Mouse (Mus musculus): Measurements from ENCODE around the gene Cdv3.
A peak's percentile ranks its signal among the peaks of the same experiment; 100 is the strongest.

Cdv3 gene

DNA sequence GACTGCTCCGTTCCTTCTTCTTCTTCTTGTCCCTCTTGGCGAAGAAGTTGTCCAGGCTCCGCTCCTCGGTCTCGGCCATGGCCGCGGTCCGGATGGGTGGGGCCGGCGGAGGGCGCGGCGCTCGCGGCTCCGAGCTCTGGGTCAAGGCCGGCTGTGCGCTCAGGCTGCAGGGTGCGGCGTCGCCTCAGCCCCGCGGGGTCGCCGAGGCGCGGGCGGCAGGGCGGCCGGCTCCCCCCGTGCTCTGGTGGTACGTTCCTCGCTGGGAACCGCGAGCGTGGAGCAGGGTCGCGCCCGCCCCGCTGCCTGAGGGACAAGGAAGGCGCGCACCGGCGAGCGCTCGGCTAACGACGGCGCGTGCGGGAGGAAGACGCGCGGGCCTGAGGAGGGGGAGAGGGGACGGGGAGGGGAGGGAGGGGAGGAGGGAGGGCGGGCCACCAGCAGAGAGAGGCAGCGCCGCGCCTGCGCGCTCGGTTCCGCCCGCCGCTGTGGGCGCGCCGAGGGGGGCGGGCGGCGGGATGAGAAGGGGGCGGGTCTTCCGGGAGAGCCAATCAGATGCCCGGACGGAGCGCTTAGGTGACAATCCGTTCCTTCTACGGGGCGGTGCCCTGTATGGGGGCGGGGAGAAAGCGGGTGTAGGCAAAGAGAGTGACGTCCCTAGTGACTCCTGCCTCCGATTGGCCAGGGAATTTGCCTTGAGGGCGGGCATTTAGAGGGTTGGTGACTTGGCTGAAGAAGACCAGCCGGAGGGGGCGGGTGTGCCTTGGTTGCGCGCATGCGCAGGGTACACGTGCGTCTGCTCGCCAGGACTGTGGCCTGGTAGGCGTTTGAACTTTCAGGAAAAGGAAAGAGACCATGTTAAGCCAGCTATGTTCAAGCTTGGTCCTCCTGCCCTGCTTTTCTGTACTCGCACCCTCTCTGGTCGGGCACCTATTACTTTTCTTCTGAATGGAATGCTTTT, at the start of gene Cdv3:
Gene Cdv3 (minus strand): TSS at position 551 of the 958 bp plus-strand sequence.
- peak; percentile 100 for DNase-seq (ENCODE audit: low read depth, low spot score)

DNA sequence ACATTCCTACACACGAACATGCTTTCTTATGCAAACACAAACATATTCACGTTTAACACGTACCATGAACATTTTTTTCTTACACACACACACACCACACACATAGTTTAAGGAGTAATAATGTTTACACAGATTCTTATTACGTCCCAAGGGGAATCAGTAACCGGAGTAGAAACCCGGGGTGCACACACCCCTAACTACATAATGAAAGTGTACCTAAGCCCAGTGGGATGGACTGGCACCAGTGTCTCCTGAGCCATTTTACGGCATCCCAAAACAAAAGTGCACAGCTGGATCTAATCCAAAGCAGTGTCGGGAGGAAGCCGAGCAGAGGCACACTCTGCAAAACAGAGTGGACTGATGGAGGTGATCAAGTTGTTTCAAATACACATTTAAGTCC, 47.8 kb upstream of the Cdv3 start:
- no peak for DNase-seq (ENCODE audit: low read depth, low spot score)

DNA sequence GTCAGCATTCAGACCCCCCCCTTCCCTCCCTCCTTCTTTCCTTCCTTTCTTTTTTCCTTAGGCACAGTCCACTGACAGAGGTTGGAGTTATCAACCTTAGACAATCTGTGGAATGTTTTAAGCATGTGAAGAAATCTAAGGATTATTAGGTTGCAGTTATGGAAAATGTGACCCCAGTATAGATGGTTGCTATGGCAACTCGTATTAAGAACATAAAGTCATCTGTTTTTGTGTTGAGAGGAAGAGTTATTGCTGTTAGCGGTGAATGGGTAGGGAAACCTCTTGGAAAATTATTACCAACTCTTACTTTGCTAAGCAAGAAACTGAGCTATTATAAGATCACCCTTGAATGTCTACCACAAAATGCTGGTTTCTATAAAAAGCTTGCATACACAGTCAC, 43.5 kb upstream of the Cdv3 start:
- DNase-seq (ENCODE audit: low read depth, low spot score) = no peak

DNA sequence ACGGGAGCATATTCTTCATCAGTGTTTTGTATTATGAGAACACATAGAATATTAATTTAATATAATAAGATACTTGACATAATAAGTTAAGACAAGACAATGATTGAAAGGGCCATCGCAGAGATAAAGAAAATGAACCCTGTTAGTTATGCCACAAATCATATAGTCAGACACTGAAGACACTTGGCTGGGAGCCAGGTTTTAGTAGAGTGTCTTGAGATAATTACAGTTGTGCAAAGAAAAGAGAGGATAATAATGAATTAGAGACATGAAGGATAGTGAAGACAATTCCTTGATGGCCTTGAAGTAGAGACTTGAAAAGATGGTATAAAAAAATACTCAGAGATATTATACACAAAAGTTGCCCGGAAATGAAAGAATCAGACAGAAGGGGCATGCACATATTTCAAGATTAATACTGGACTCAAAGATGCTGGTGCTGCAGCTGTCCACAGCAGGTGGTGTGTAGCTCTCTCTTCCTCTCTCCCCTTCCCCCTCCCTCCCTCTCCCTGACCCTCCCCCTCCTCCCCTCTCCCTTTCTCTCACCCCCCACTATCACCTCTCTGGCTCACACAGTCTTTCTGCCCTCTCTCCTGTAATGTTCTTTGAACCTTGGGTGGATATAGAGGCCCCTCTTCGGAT, 42.6 kb upstream of the Cdv3 start:
- DNase-seq (ENCODE audit: low read depth, low spot score) = no peak

DNA sequence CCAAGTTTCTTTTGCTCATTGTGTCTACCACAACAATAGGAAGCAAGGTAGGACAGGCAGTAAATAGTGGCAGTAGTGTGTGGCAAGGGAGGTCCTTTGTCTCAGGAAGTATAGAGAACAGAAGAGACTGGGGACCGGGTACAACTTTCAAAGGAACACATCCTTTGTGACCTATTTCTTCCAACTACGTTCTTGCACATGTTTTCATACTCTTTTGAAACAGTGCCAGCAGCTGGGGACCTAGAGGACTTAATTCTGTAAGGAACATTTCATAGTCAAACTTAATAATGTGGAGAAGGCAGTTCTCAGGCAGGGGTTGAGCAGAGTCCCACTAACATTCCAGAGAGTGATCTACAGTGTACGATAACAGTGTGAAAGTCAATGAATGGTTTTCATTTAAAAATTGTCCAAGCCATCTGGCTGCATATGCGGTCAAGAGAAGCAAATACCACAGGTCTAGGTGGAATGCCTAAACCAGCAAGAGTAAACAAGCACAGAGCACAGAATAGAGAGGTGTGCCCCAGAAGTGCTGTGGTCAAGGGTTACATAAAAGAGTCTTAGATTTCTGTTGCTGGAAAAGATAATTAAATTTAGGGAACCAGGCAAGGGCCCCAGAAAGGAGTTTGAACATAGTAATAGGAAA, 37.8 kb upstream of the Cdv3 start:
- DNase-seq (ENCODE audit: low read depth, low spot score) = no peak

DNA sequence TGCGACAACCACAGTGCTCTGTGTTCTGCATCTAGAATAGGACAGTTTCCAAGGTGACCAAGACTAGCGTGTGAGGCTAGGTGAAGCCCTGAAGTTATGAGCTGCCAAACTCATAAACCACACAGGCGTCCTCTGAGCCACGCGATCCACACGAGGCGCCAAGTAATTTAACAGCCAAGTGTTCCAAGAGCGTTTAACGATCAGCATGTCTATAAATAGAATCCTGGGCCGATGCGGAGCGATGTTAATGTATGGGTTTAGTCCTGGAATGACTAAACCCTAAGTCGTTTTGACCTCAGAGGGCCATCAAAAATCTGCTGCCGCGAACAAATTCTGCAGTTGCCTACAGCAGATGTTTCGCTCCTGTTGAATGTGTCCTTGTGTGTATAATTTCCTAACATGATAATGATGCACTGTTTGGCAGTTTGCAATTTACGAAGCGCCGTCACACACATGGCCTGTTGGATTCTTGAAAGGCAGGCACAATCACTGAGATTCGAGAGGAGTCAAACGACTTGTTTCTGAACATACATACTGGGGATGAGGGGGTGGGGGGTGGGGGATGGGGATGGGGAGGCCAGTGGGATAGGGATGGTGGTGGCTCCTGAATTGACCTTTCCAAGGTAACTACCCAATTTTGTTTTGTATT, 33.0 kb upstream of the Cdv3 start:
- DNase-seq (ENCODE audit: low read depth, low spot score) = no peak

DNA sequence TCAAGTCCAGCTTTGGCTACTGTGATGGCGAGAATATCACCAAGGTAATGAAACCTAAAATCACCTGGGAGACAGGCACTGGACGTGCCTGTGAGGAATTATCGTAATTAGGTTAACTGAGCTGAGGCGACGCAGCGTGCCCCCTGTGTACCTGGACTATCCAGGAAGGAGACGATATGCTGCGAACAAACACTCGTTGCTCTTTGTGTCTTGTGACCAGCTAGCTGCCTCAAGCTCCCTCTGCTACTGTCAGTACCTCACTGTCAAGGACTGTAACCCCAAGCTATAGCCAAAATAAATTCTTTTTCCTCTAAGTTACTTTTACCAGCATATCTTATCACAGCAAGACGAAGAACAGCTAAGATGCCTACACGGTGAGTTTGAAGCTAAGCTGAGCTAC, 27.6 kb upstream of the Cdv3 start:
- DNase-seq (ENCODE audit: low read depth, low spot score) = no peak

DNA sequence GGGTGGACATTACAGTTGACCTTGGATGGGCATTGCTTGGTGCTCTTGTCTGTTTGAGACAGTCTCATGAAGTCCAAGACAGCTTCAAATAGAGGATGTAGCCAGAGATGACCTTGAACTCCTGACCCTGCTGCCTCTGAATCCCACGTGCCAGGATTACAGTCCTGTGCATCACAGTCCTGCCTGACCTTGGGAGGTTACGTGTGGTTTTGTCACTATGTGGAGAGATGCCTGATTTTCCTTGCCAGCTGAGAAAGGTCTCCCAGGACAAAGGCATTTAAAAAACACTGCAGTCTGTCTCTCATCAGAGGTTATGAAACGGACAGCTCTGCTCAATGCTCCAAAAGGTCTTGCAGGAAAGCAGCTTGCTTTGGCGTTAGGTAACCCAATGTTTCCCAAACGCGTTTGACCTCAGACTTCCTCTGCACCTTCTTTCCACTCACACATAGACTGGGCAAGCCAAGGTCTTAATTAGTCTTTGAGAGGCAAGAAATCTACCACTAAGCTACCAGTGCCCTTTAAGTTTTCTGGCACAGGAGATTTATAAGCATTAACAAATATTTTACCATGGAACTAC, 26.2 kb upstream of the Cdv3 start:
- no peak for DNase-seq (ENCODE audit: low read depth, low spot score)

DNA sequence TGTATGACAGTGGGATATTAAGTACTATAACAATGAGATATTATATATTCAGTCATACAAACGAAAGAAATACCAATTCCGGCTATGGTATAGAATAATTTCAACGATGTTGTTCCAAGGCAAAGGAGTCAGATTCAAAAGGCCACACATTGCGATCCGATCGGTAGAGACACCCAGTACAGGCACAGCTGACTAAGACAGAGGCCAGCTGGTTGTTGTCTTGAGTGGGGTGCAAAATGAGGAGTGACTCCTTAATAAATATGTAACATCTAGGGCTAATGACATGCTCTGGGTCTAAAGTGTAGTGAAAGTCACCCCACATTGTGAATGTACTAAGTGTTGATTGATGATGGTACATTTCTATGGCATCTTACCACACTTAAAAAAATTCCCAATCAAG, 23.6 kb upstream of the Cdv3 start:
- no peak for DNase-seq (ENCODE audit: low read depth, low spot score)

DNA sequence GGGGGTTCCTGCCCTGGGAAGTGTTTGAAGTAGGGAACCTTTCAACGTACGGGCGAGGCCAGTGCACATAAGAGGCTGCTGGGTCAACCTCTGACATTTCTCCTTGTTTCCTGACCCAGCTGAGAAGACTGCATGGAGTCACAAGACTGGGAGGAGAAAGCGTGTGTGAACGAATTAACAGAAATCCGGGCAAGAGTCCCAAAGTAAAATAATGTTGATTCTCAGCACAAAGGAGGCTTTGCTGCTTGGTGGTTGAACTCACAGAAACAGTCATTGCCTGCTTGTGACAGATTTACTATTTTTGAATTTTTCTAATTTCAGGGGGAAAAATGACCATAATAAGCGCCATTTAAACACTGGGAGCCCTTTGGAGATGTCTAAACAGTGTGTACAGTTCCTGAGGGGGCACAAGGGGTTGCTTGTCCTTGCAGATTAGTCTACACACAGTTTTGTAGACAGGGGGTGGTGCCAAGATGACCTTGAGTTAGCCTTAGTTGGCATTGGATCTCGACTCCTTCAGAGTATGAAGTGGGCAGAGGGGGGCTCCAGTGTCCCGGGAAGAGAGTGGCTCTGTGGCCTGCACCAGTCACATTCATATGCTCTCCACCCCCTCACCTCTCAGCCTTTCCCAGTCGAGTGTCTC, 21.5 kb upstream of the Cdv3 start:
- no peak for DNase-seq (ENCODE audit: low read depth, low spot score)

DNA sequence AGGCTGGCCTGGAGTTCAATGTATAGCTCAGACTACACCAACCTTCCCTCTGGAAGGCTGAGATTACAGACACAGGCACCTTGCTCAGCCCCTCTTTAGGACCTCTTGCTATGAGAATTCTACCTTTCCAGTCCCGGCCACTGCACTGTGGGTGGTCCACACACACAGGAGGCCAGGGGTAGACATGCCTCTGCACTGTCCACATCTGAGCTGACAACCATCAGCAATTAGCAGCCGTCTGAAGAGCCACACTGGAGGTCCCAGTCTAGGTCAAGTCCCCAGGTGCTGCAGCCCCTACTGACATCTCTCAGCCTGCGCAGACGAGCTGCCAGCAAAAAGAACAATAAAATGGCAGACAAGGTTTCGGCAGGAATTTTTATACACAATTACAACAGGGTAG, 20.9 kb upstream of the Cdv3 start:
- DNase-seq (ENCODE audit: low read depth, low spot score) = no peak

DNA sequence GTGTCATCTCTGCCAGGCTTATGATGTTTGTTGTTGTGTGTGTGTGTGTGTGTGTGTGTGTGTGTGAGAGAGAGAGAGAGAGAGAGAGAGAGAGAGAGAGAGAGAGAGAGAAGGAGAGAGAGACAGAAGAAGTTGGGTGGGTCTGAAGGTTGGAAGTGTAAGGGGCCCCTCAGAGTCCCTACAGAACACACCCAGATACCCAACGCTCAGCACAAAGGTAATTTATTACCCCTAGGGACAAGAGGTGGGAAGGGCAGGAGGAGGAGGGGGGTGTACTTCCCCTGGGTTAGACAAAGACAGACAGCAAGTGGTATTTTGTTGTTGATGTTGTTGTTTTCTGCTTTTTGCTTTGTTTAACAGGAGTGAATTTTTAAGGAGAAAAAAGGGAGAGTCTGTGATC, 20.0 kb upstream of the Cdv3 start:
- no peak for DNase-seq (ENCODE audit: low read depth, low spot score)

DNA sequence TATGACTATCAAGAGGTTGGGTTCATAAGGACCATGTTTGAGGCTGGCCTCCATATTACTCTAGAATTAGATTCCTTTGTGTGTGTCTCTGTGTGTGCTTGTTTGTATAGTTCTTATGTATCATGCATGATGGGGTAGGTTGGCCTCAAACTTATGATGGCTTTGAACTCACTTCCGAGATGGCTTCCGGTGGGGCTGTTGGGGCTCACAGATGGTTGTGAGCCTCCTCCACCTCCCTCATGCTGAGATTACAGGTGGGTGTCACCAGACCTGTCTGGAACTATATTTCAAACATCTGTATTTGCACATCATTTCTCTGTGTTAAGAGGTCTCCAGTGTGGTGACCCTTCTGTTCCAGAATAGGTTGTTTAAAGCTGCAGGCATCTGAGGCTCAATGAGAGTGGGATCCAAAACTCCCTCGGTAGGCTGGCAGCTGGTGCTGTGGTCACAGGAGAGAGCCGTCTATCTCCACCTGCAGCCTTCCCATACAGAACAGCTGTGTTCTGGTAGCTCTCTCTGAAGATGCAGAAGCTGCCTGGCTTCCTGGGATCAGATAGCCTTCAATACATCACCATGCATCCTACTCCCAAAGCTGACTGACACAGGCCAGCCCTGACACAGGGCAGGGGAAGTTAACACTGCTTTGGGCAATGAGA, 18.6 kb upstream of the Cdv3 start:
- DNase-seq (ENCODE audit: low read depth, low spot score) = no peak

DNA sequence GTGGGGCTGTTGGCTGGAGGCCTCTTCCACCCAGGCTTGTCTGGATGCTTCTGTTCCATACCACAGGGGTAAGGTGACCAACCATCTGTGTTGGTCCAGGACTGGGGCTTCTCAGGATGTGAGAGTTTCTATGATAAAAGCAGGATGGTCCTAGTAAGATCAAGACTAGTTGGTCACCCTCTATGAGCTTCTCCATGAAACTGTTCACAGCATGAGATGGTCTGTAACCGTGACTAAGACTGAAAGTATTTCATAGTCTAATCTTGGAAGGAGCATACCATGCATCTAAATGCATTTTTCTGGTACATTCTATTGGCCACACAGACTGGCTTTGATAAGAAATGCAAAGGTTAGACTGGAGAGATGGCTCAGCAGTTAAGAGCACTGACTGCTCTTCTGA, 17.9 kb upstream of the Cdv3 start:
- no peak for DNase-seq (ENCODE audit: low read depth, low spot score)

DNA sequence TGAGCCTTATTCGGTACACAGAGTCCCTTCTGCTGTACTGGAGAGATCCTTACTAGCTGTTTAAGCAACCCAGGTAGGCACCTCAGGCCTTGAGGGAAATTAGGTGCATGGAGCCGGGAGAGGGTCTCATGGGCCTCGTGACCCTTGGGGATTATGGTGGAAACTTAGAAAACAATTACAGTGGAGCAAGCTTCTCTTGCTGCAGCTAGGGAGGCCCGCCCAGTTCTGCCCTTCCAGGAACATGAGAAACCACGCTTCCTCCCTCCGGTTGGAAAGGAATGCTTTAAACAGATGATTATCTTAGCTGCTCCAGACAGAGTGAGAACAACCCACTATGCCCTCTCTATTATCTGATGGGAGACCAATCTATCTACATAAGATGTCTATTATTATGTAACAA, 17.3 kb upstream of the Cdv3 start:
- no peak for DNase-seq (ENCODE audit: low read depth, low spot score)

DNA sequence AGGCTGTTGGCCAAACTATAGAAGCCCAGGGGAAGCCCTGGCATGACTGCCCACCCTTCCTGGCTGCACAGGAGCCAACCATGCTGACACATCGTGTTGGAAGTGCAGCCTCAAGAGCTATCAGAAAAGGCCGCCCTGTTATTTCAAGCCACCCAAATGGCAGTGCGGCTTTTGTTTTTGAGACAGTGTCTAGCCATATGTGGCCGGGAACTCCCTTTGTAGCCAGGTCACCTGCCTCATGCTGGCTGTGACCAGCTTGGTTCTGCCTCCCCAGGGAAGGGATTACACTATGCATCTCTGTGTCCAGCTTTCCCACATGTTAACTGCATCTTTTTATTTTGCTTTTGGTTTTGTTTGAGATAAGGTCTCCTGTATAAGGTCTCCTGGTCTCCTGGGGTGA, 14.9 kb upstream of the Cdv3 start:
- DNase-seq (ENCODE audit: low read depth, low spot score) = no peak

DNA sequence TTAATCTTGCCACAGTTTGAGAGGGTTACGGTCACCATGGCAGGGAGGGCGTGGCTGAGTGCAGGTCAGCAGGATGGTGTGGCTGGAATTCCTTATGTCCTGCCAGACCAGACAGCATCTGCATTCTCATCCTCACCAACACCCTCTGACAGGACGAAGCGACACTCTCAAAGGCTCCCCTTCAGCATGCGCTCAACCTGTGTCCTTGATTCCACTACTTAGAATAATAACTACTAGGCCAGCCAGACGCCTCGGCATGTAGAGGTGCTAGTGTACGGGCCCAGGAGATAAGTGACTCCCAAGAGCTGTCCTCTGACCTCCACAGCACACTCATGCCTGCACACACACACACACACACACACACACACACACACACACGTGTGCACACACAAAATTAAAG, 13.6 kb upstream of the Cdv3 start:
- no peak for DNase-seq (ENCODE audit: low read depth, low spot score)

DNA sequence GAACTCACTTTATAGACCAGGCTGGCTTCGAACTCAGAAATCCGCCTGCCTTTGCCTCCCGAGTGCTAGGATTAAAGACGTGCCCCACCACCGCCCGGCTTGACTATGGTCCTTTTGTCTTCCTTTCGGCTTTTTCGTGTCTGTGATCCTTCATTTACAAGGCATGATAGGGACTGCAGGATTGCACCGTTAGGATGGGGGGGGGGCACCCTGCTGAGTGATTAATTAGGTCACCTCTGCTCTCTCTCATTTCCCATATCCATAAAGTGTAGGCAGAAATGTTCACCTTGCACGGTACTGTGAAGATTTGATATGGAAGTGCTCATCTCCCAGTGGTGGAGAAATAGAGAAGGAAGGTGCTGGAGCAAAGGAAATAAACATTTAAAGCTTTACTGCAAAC, 13.0 kb upstream of the Cdv3 start:
- DNase-seq (ENCODE audit: low read depth, low spot score) = no peak

DNA sequence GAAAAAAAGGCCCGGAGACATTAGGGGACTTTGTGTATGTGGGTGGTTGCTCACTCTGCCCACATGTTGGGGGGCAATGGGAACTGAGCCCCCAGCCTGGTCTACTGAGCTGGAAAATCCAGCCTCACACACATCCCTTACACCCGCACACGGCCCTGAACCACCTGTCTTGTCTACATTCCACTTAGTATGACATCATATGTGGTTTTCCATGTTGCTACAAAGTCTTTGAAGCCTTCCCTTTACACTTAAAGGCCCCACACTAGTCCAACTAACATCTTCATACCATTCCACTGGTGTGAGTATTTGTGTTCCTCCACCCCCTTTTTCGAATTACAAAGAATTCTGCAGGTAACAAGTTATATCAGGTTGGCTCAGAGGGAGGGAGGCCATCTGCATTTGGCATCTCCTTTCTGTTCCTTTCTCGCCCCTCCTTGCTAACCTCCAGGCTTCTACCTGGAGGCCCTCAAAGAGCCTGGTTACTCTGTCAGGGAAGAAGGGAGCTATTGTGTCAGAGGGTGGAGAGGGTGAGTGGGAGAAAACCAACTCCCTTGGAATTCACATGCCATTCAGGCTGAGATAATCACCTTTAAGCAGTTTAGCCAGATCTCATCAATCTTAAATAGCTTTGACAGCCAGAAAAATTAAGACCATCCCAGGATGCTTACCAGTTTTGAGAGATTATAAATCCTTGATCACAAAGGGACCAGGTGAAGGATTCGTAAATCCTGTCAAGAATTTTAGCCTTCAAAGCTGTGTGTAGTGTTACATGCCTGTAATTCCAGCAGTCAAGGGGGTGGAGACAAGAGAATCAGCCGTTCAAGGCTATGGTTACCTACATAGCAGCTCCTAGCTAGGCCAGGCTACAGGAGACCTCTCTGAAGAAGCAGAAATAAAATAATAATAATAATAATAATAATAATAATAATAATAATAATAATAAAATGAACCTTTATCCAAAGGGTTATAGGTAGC, 11.0 kb upstream of the Cdv3 start:
- no peak for DNase-seq (ENCODE audit: low read depth, low spot score)
